Mouse (Mus musculus) E14TG2a.4 (cell line): ENCODE data around the gene Nol9.

ENCODE experiments used
- CTCF ChIP-seq: conservative IDR thresholded peaks from 2 replicates; pipeline ENCODE4 v1.5.1; 2014; ENCODE audit warnings: low read length
- NANOG ChIP-seq: IDR thresholded peaks from 2 replicates; pipeline ENCODE4 v1.6.1; 2014; ENCODE audit warnings: borderline replicate concordance, low read length, mixed read lengths
- POU5F1 ChIP-seq: IDR thresholded peaks from 2 replicates; pipeline ENCODE4 v1.6.1; 2014; ENCODE audit warnings: low read length, borderline replicate concordance

DNA sequence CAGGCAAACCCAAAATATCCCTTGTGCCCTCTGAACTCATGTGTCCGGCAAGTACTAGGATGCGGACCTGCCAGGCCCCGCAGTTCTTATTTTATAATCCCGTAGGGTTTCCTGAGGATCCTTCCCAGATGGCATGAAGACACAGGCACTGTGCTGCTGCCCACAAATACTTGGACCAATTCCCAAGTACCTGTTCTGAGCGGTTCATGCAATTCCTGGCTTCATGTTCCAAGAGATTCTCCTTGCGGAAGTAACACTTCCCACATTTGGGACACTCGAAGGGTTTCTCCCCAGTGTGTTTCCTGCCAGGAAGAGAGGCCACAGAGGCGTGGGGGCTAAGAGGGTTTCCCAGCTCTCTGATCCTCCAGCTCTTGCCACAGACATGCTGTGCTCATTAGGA lies 16.6 kb upstream of the Nol9 start:
- TF ChIP-seq CTCF, result no peak
- TF ChIP-seq POU5F1, result no peak
- no peak for TF ChIP-seq NANOG
